Mouse (Mus musculus): ENCODE measurements around the gene Trmt61a. TPM values are rescaled to one million over a fixed set of nuclear protein-coding genes. Genes with fewer than 3 reads are reported as not detected.

Gene Trmt61a
- polyA plus RNA-seq, 1 experiment: 40.6 TPM

- H3K4me1 ChIP-seq (ENCODE audit: control insufficient read depth, insufficient read depth, insufficient read length): peaks cover 11% of the 10 kb centered on the region
- H3K4me3 ChIP-seq (ENCODE audit: extremely low read depth, insufficient read depth, insufficient read length): peak overlapping the region; percentile 49
- DNase-seq (ENCODE audit: low read depth in 1 of 2, low spot score in 2 of 2): peak in 1 of 2 experiments; percentile 35
- TF ChIP-seq POLR2A (IDR thresholded peaks at IDR 0.05; ENCODE audit: low read depth, low read length) (no peak), CTCF (IDR thresholded peaks at IDR 0.05; ENCODE audit: extremely low read depth, insufficient read depth, insufficient read length, insufficient replicate concordance) (no peak)
- H3K27me3 ChIP-seq (ENCODE audit: control insufficient read depth, insufficient read depth, low read length): peaks cover 9% of the 10 kb centered on the region
- no peak overlapping the region for H3K27ac ChIP-seq (ENCODE audit: insufficient read depth, low read length)
- 1% methylated on average over 34 of the region's 34 CpGs for WGBS
- no peaks in the 10 kb centered on the region for H3K36me3 ChIP-seq (ENCODE audit: control insufficient read depth, insufficient read depth, low read length)
Observed at GRCm38 (mm10) chr12:111671431-111671902, 6.4 kb upstream of the Trmt61a start.

- Histone ChIP-seq H3K4me1 (ENCODE audit: control insufficient read depth, insufficient read depth, insufficient read length) (peaks cover 11% of the 10 kb centered on the region), H3K4me3 (ENCODE audit: extremely low read depth, insufficient read depth, insufficient read length) (peak within 1 kb of the TSS; percentile 49), H3K27me3 (ENCODE audit: control insufficient read depth, insufficient read depth, low read length) (peaks cover 9% of the 10 kb centered on the region), H3K36me3 (ENCODE audit: control insufficient read depth, insufficient read depth, low read length) (no peaks in the 10 kb centered on the region), H3K27ac (ENCODE audit: insufficient read depth, low read length) (no peak within 1 kb of the TSS)
- peak in 1 of 2 experiments; percentile 32 for DNase-seq (ENCODE audit: low read depth in 1 of 2, low spot score in 2 of 2)
- TF ChIP-seq POLR2A (IDR thresholded peaks at IDR 0.05; ENCODE audit: low read depth, low read length) (peak; percentile 9; the same call in 1 of the 2 replicates), CTCF (IDR thresholded peaks at IDR 0.05; ENCODE audit: extremely low read depth, insufficient read depth, insufficient read length, insufficient replicate concordance) (no peak)
- WGBS: under 1% methylated on average over 31 of the region's 31 CpGs
Observed at GRCm38 (mm10) chr12:111672176-111672575, 5.7 kb upstream of the Trmt61a start, which contains the start of gene Ckb. Gene Ckb (minus strand): TSS chr12:111672338.

GRCm38 (mm10) chr12:111672581-111672980, 5.3 kb upstream of the Trmt61a start:
- H3K4me3 ChIP-seq (ENCODE audit: extremely low read depth, insufficient read depth, insufficient read length): peak overlapping the region; percentile 49; the same call in 1 of the 2 replicates
- H3K27me3 ChIP-seq (ENCODE audit: control insufficient read depth, insufficient read depth, low read length): peaks cover 9% of the 10 kb centered on the region
- TF ChIP-seq CTCF (IDR thresholded peaks at IDR 0.05; ENCODE audit: extremely low read depth, insufficient read depth, insufficient read length, insufficient replicate concordance) (no peak), POLR2A (IDR thresholded peaks at IDR 0.05; ENCODE audit: low read depth, low read length) (no peak)
- no peak overlapping the region for H3K27ac ChIP-seq (ENCODE audit: insufficient read depth, low read length)
- 13% methylated on average over 12 of the region's 12 CpGs for WGBS
- no peak for DNase-seq (ENCODE audit: low read depth in 1 of 2, low spot score in 2 of 2)
- H3K4me1 ChIP-seq (ENCODE audit: control insufficient read depth, insufficient read depth, insufficient read length): peaks cover 15% of the 10 kb centered on the region
- no peaks in the 10 kb centered on the region for H3K36me3 ChIP-seq (ENCODE audit: control insufficient read depth, insufficient read depth, low read length)

GRCm38 (mm10) chr12:111674850-111675486, 2.9 kb upstream of the Trmt61a start:
- H3K4me1 ChIP-seq (ENCODE audit: control insufficient read depth, insufficient read depth, insufficient read length): peaks cover 22% of the 10 kb centered on the region
- 12% methylated on average over 2 of the region's 2 CpGs for WGBS

GRCm38 (mm10) chr12:111675797-111676580, 1.9 kb upstream of the Trmt61a start:
- no peaks in the 10 kb centered on the region for H3K36me3 ChIP-seq (ENCODE audit: control insufficient read depth, insufficient read depth, low read length)
- DNase-seq (ENCODE audit: low read depth in 1 of 2, low spot score in 2 of 2): no peak
- peaks cover 8% of the 10 kb centered on the region for H3K27me3 ChIP-seq (ENCODE audit: control insufficient read depth, insufficient read depth, low read length)
- 0 out of 2 replicates have a peak overlapping the region, but pooled peaks have one; percentile 3 for H3K27ac ChIP-seq (ENCODE audit: insufficient read depth, low read length)
- no peak overlapping the region for H3K4me3 ChIP-seq (ENCODE audit: extremely low read depth, insufficient read depth, insufficient read length)
- peaks cover 20% of the 10 kb centered on the region for H3K4me1 ChIP-seq (ENCODE audit: control insufficient read depth, insufficient read depth, insufficient read length)
- WGBS: 54% methylated on average over 6 of the region's 6 CpGs
- TF ChIP-seq CTCF (IDR thresholded peaks at IDR 0.05; ENCODE audit: extremely low read depth, insufficient read depth, insufficient read length, insufficient replicate concordance) (no peak), POLR2A (IDR thresholded peaks at IDR 0.05; ENCODE audit: low read depth, low read length) (no peak)

More at GRCm38 (mm10) chr12:111674850-111675486, 2.9 kb upstream of the Trmt61a start:
- Histone ChIP-seq H3K4me3 (ENCODE audit: extremely low read depth, insufficient read depth, insufficient read length) (no peak overlapping the region), H3K36me3 (ENCODE audit: control insufficient read depth, insufficient read depth, low read length) (no peaks in the 10 kb centered on the region), H3K27me3 (ENCODE audit: control insufficient read depth, insufficient read depth, low read length) (peaks cover 9% of the 10 kb centered on the region), H3K27ac (ENCODE audit: insufficient read depth, low read length) (no peak overlapping the region)
- no peak for DNase-seq (ENCODE audit: low read depth in 1 of 2, low spot score in 2 of 2)
- no peak for TF ChIP-seq POLR2A (IDR thresholded peaks at IDR 0.05; ENCODE audit: low read depth, low read length)
- no peak for TF ChIP-seq CTCF (IDR thresholded peaks at IDR 0.05; ENCODE audit: extremely low read depth, insufficient read depth, insufficient read length, insufficient replicate concordance)

- H3K27me3 ChIP-seq (ENCODE audit: control insufficient read depth, insufficient read depth, low read length): peaks cover 3% of the 10 kb centered on the region; the same call in 1 of the 2 replicates
- H3K36me3 ChIP-seq (ENCODE audit: control insufficient read depth, insufficient read depth, low read length): peaks cover 4% of the 10 kb centered on the region; the same call in 1 of the 2 replicates
- 31% methylated on average over 5 of the region's 5 CpGs for WGBS
- H3K27ac ChIP-seq (ENCODE audit: insufficient read depth, low read length): peak overlapping the region; percentile 72
- H3K4me1 ChIP-seq (ENCODE audit: control insufficient read depth, insufficient read depth, insufficient read length): peaks cover 14% of the 10 kb centered on the region; the same call in 1 of the 2 replicates
- no peak for DNase-seq (ENCODE audit: low read depth in 1 of 2, low spot score in 2 of 2)
- TF ChIP-seq POLR2A (IDR thresholded peaks at IDR 0.05; ENCODE audit: low read depth, low read length) (no peak), CTCF (IDR thresholded peaks at IDR 0.05; ENCODE audit: extremely low read depth, insufficient read depth, insufficient read length, insufficient replicate concordance) (no peak)
- H3K4me3 ChIP-seq (ENCODE audit: extremely low read depth, insufficient read depth, insufficient read length): peak overlapping the region; percentile 89
Observed at GRCm38 (mm10) chr12:111677421-111677820, 484 bp upstream of the Trmt61a start.
